Comparison of ENCODE assay signal across 9 mouse cellular contexts in the genomic region with DNA sequence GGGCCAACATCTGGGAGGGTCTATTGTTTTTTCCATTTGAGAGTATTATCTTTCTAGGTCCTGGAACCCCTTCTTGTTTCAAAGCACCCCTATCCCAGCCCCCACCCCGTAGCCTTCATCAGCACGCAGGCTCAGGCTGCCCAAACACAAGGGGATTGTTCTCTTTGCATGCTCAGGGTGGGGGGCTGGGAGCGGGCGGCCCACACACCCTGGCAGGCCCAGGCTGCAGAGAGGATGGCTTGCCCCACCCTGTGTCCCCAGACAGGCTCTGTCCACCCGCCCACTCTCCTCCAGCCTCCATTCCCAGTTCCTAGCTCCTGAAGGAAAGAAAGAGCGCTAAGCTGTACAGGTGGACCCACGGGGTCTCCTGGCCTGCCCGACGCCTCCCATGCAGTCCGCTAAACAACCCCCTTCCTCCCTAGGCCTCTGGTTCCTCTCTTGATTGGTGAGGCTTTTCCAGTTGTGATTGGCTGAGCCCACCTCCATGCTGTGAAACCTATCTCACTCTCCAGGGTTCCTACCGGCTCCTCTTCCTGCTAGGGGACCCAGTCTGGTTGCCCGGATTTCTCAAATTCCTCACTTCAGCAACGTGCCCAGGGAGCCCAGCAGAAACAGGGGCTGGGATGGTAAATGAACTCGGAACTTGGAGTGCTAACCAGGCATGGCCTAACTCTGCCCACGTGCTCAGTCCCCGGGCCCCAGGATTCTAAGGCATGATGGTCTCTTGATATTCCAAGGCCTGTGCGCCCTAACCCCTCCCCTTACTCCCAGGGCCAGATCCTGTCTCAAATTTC. TPM values are rescaled to one million over a fixed set of nuclear protein-coding genes. Genes with fewer than 3 reads are reported as not detected.
DNase-seq lines count a peak whose midpoint lies in the region; ATAC-seq lines count a peak whose summit lies in the region.
"Had no signal": no experiment of that assay in that cellular context is flagged by ENCODE, and none has a peak within 500 bp of the region (broad histone marks: within the 10 kb centered on the region; RNA-seq: fewer than 3 reads in every experiment).

No protein-coding gene starts in this region.

- H3K27ac ChIP-seq in brown adipose tissue, adult 24 weeks (replicated peaks; ENCODE audit: low read depth, low read length) = no peak overlapping the region

- no peak for ATAC-seq in monocyte, adult 5-6 weeks (replicated peaks; ENCODE audit: insufficient number of reproducible peaks, low FRiP score, low TSS enrichment, poor library complexity, severe bottlenecking)

- peak overlapping the region; percentile 70 for H3K4me3 ChIP-seq in brown adipose tissue, adult 24 weeks (ENCODE audit: insufficient read depth, low read depth, low read length)

- H3K4me1 ChIP-seq in brown adipose tissue, adult 24 weeks (ENCODE audit: control insufficient read depth, insufficient read depth, insufficient read length, low read length) = no peaks in the 10 kb centered on the region; the same call in 1 of the 2 replicates

- DNase-seq in layer of hippocampus, adult 11-12 months (ENCODE audit: low spot score) = peak; percentile 37
- DNase-seq in layer of hippocampus, adult 9-11 months = no peak
- DNase-seq in forelimb bud, embryonic 11.5 days (ENCODE audit: low read depth, low spot score) = peak; percentile 63
- DNase-seq in mesoderm, embryonic 11.5 days (ENCODE audit: low read depth, low spot score) = peak; percentile 73
- no peak for DNase-seq in urinary bladder, adult 18-20 months (ENCODE audit: low spot score in 2 of 2)
- no peak for DNase-seq in frontal cortex, postnatal 14 days (ENCODE audit: low spot score in 2 of 2)

RNA-seq across cellular contexts. Expression of a gene that starts 2.0 kb away (rescaled TPM):
- polyA plus RNA-seq in brown adipose tissue, adult 24 weeks (2012; ENCODE audit: insufficient read depth, insufficient read length, missing spikeins) = 12.8 and 14.5 TPM in 2 replicates
- 1.2 to 9.7 TPM (median 2.7 TPM) in 3 replicates for total RNA-seq in monocyte, adult 5-6 weeks (2017)

RNA-seq across cellular contexts. Expression of a gene that starts 7.6 kb away (rescaled TPM):
- polyA plus RNA-seq in brown adipose tissue, adult 24 weeks (2012; ENCODE audit: insufficient read depth, insufficient read length, missing spikeins) = 12.8 and 12.9 TPM in 2 replicates
- total RNA-seq in monocyte, adult 5-6 weeks (2017) = 1.5 to 6.5 TPM in 2 of 3 replicates, not detected in the other

RNA-seq across cellular contexts. Expression of a gene that starts 7.8 kb away (rescaled TPM):
- 21.5 and 26.4 TPM in 2 replicates for polyA plus RNA-seq in brown adipose tissue, adult 24 weeks (2012; ENCODE audit: insufficient read depth, insufficient read length, missing spikeins)
- 2.7 to 3.3 TPM (median 3.2 TPM) in 3 replicates for total RNA-seq in monocyte, adult 5-6 weeks (2017)

RNA-seq across cellular contexts. Expression of a gene that starts 10.7 kb away (rescaled TPM):
- not detected in 2 replicates for polyA plus RNA-seq in brown adipose tissue, adult 24 weeks (2012; ENCODE audit: insufficient read depth, insufficient read length, missing spikeins)
- total RNA-seq in monocyte, adult 5-6 weeks (2017) = 0.48 TPM in 1 of 3 replicates, not detected in the others
- total RNA-seq: liver, adult 2 months had no signal
- polyA plus RNA-seq: liver, adult 2 months had no signal

RNA-seq across cellular contexts. Expression of a gene that starts 17.0 kb away (rescaled TPM):
- 3.6 and 6.1 TPM in 2 replicates for polyA plus RNA-seq in brown adipose tissue, adult 24 weeks (2012; ENCODE audit: insufficient read depth, insufficient read length, missing spikeins)
- total RNA-seq in monocyte, adult 5-6 weeks (2017) = 2.8 to 9.5 TPM (median 5.4 TPM) in 3 replicates

Comparison
In these comparisons a context has a peak if more than half of its experiments do, and no peak if none do; other contexts are left out.
1. DNase-seq: peak in layer of hippocampus, adult 11-12 months (single experiment), forelimb bud, embryonic 11.5 days (single experiment) and mesoderm, embryonic 11.5 days (single experiment); none in layer of hippocampus, adult 9-11 months (single experiment), urinary bladder, adult 18-20 months (0 of 2) and frontal cortex, postnatal 14 days (0 of 2).